ENCODE assay signal across 8 mouse cellular contexts in the genomic region with DNA sequence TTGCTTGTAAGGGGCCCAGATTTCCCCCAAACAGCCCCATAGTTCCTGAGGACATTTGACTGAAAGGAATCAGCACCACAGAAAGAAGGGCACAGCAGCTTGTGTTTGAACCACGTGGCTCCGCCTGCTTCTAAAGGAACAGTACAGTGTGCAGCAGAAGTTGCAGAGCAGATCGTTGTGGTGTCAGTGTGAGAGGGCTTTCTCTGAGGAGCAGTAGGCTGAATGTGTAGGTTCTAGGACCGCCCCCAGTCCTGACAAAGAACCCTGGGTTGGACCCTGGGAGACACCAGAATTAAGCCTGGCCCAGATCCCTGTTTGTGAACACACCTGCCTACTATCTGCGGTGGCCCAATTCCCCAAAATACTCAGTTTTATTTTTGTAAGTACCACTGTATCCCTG. TPM values are rescaled to one million over a fixed set of nuclear protein-coding genes. Genes with fewer than 3 reads are reported as not detected.
DNase-seq lines count a peak whose midpoint lies in the region; ATAC-seq and TF ChIP-seq lines count a peak whose summit lies in the region.
"Had no signal": no experiment of that assay in that cellular context is flagged by ENCODE, and none has a peak within 500 bp of the region (broad histone marks: within the 10 kb centered on the region; RNA-seq: fewer than 3 reads in every experiment).

No protein-coding gene starts in this region.

- no peak for TF ChIP-seq POLR2A in bone marrow macrophage, adult 2 months (IDR thresholded peaks at IDR 0.05; ENCODE audit: borderline replicate concordance, low read depth, low read length)

- peaks cover 15% of the 10 kb centered on the region for H3K36me3 ChIP-seq in kidney, embryonic 16.5 days (ENCODE audit: insufficient read depth, low read length)
- H3K36me3 ChIP-seq in liver, embryonic 13.5 days, result peaks cover 10% of the 10 kb centered on the region

- H3K9me3 ChIP-seq in kidney, embryonic 16.5 days (ENCODE audit: low read length), result no peaks in the 10 kb centered on the region
- no peaks in the 10 kb centered on the region for H3K9me3 ChIP-seq in liver, embryonic 13.5 days (replicated peaks)

- H3K9ac ChIP-seq in kidney, embryonic 16.5 days (replicated peaks; ENCODE audit: low read length), result peak overlapping the region; percentile 90
- H3K9ac ChIP-seq in liver, embryonic 13.5 days, result peak overlapping the region; percentile 92; the same call in 1 of the 2 replicates

- no peak for ATAC-seq in kidney, embryonic 16.5 days (ENCODE audit: low FRiP score, low TSS enrichment)
- no peak for ATAC-seq in liver, embryonic 13.5 days (ENCODE audit: low read depth)

- peak overlapping the region; percentile 88 for H3K4me2 ChIP-seq in kidney, embryonic 16.5 days (replicated peaks; ENCODE audit: low read depth, low read length)
- peak overlapping the region; percentile 96 for H3K4me2 ChIP-seq in liver, embryonic 13.5 days

- DNase-seq in kidney, postnatal 25 days, result no peak
- peak; percentile 50 for DNase-seq in ES-CJ7 (ENCODE audit: low read depth, low spot score)
- no peak for DNase-seq in liver, embryonic 13.5 days
- no peak for DNase-seq in Muller cell, postnatal 12 days (ENCODE audit: inconsistent ontology term)
- DNase-seq in urinary bladder, adult 18-20 months (ENCODE audit: low spot score in 2 of 2), result no peak
- DNase-seq: cerebellum, adult 11-12 months had no signal

- peak overlapping the region; percentile 95; the same call in 1 of the 2 replicates for H3K27ac ChIP-seq in kidney, embryonic 16.5 days (ENCODE audit: low read length)
- H3K27ac ChIP-seq in bone marrow macrophage, adult 2 months (ENCODE audit: insufficient read depth, low read depth, low read length), result peak overlapping the region; percentile 87
- H3K27ac ChIP-seq in liver, embryonic 13.5 days, result peak overlapping the region; percentile 98

- 65% methylated on average over 5 of the region's 5 CpGs for WGBS in kidney, embryonic 16.5 days
- 49% methylated on average over 5 of the region's 5 CpGs for WGBS in liver, embryonic 13.5 days (ENCODE audit: insufficient replicate concordance)

- TF ChIP-seq CTCF in bone marrow macrophage, adult 2 months (IDR thresholded peaks at IDR 0.05; ENCODE audit: low read depth, low read length), result no peak

- H3K4me1 ChIP-seq in kidney, embryonic 16.5 days (ENCODE audit: insufficient read depth, low read length), result peaks cover 18% of the 10 kb centered on the region
- peaks cover 17% of the 10 kb centered on the region for H3K4me1 ChIP-seq in bone marrow macrophage, adult 2 months (ENCODE audit: control insufficient read depth, insufficient read depth, low read length)
- H3K4me1 ChIP-seq in liver, embryonic 13.5 days (replicated peaks), result peaks cover 90% of the 10 kb centered on the region

- no peak overlapping the region; the same call in 1 of the 2 replicates for H3K4me3 ChIP-seq in kidney, embryonic 16.5 days (ENCODE audit: low read length)
- H3K4me3 ChIP-seq in bone marrow macrophage, adult 2 months (ENCODE audit: insufficient read depth, low read length), result peak overlapping the region; percentile 99
- H3K4me3 ChIP-seq in liver, embryonic 13.5 days (replicated peaks), result peak overlapping the region; percentile 73; the same call in 1 of the 2 replicates

- no peaks in the 10 kb centered on the region for H3K27me3 ChIP-seq in kidney, embryonic 16.5 days (ENCODE audit: insufficient read depth, low read length)
- H3K27me3 ChIP-seq in liver, embryonic 13.5 days, result no peaks in the 10 kb centered on the region

RNA-seq across cellular contexts. Expression of a gene that starts 1.6 kb away (rescaled TPM):
- polyA plus RNA-seq in kidney, embryonic 16.5 days (2015; fragmentation: Nextera tagmentation; extraction: Ambion mirVana), result 31.2 and 34.8 TPM in 2 replicates
- 44.2 and 45.8 TPM in 2 replicates for polyA plus RNA-seq in bone marrow macrophage, adult 2 months (2012; ENCODE audit: insufficient read depth, insufficient read length, missing spikeins)
- polyA plus RNA-seq in liver, embryonic 13.5 days (2015; fragmentation: Nextera tagmentation; extraction: Ambion mirVana), result 11.2 and 11.4 TPM in 2 replicates

RNA-seq across cellular contexts. Expression of a gene that starts 5.2 kb away (rescaled TPM):
- 18.9 and 19.4 TPM in 2 replicates for polyA plus RNA-seq in kidney, embryonic 16.5 days (2015; fragmentation: Nextera tagmentation; extraction: Ambion mirVana)
- polyA plus RNA-seq in bone marrow macrophage, adult 2 months (2012; ENCODE audit: insufficient read depth, insufficient read length, missing spikeins), result 28.2 and 30.1 TPM in 2 replicates
- 8.4 and 9.0 TPM in 2 replicates for polyA plus RNA-seq in liver, embryonic 13.5 days (2015; fragmentation: Nextera tagmentation; extraction: Ambion mirVana)

RNA-seq across cellular contexts. Expression of a gene that starts 14.1 kb away (rescaled TPM):
- not detected in 2 replicates for polyA plus RNA-seq in kidney, embryonic 16.5 days (2015; fragmentation: Nextera tagmentation; extraction: Ambion mirVana)
- polyA plus RNA-seq in bone marrow macrophage, adult 2 months (2012; ENCODE audit: insufficient read depth, insufficient read length, missing spikeins), result not detected in 2 replicates
- polyA plus RNA-seq in liver, embryonic 13.5 days (2015; fragmentation: Nextera tagmentation; extraction: Ambion mirVana), result not detected in 2 replicates

RNA-seq across cellular contexts. Expression of a gene that starts 26.9 kb away (rescaled TPM):
- 5.4 TPM in 2 replicates for polyA plus RNA-seq in kidney, embryonic 16.5 days (2015; fragmentation: Nextera tagmentation; extraction: Ambion mirVana)
- polyA plus RNA-seq in bone marrow macrophage, adult 2 months (2012; ENCODE audit: insufficient read depth, insufficient read length, missing spikeins), result 11.9 and 16.5 TPM in 2 replicates
- 3.1 and 3.3 TPM in 2 replicates for polyA plus RNA-seq in liver, embryonic 13.5 days (2015; fragmentation: Nextera tagmentation; extraction: Ambion mirVana)

RNA-seq across cellular contexts. Expression of a gene that starts 29.1 kb away (rescaled TPM):
- polyA plus RNA-seq in kidney, embryonic 16.5 days (2015; fragmentation: Nextera tagmentation; extraction: Ambion mirVana), result 28.2 and 33.2 TPM in 2 replicates
- 43.4 and 47.9 TPM in 2 replicates for polyA plus RNA-seq in bone marrow macrophage, adult 2 months (2012; ENCODE audit: insufficient read depth, insufficient read length, missing spikeins)
- 37.8 and 39.3 TPM in 2 replicates for polyA plus RNA-seq in liver, embryonic 13.5 days (2015; fragmentation: Nextera tagmentation; extraction: Ambion mirVana)
